Mouse (Mus musculus) thymus, adult 2 months (tissue): ENCODE results near the gene Tmem106c.

Source experiments
- CTCF ChIP-seq: fragments of 200-500 bp; IDR thresholded peaks from 2 replicates; pipeline ENCODE4 v1.5.1; 2012; ENCODE audit warnings: mild to moderate bottlenecking, control low read depth, low read length, moderate library complexity, borderline replicate concordance; ENCODE audit not compliant: control insufficient read depth, poor library complexity, insufficient read depth; ENCODE audit errors: extremely low read depth
- POLR2A ChIP-seq: fragments of 200-500 bp; IDR thresholded peaks from 2 replicates; pipeline ENCODE4 v1.6.1; 2012; ENCODE audit warnings: mild to moderate bottlenecking, low read length, control low read depth, moderate library complexity; ENCODE audit not compliant: control insufficient read depth, poor library complexity, insufficient read depth; ENCODE audit errors: extremely low read depth

DNA sequence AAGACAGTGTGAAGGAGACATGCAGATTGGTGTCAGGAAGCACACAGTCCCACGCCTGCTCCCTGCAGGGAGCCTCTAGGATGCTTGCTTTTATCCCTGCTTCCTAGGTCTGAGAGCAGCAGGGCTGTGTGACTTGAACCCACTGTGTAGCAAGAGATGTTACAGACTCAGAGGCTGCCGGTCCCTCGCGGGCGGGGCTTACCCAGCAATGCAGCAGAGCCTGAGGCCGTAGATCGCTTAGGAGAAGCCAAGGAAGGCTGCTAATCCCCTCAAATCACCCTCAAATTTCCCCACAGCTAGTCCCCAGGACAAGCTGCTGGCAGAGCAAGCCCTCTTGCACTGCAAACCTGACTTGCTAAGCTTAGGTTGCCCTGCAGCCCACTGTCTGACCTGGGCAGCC is 15.3 kb upstream of the Tmem106c start:
- no peak for TF ChIP-seq POLR2A
- no peak for TF ChIP-seq CTCF
